Mouse (Mus musculus) heart, adult 2 months (tissue): ENCODE results near the gene Fkbp5.

Experiments used
- CTCF ChIP-seq: fragments of 200-600 bp; IDR thresholded peaks from 2 replicates; pipeline ENCODE4 v1.8.1; 2022; ENCODE audit warnings: antibody characterized with exemption, mild to moderate bottlenecking, moderate library complexity
- POLR2A ChIP-seq: fragments of 200-500 bp; IDR thresholded peaks from 2 replicates; pipeline ENCODE4 v1.6.1; 2011; ENCODE audit warnings: mild to moderate bottlenecking, low read depth, low read length, control low read depth; ENCODE audit not compliant: insufficient read depth

- TF ChIP-seq CTCF: no peak
- no peak for TF ChIP-seq POLR2A
Observed at GRCm38 (mm10) chr17:28511616-28512541, 5.4 kb downstream of the Fkbp5 start.
